Mouse (Mus musculus) spleen, embryonic (tissue): ENCODE measurements around the gene Trex1.

Experiments
- CTCF ChIA-PET: fragments of 350-600 bp; sonication (Branson Sonifier 250); formaldehyde crosslinking; loops from one replicate; lab custom pipeline; 2022; lab: Charles Lee

Trex1 gene

GRCm38 (mm10) chr9:109022866-109023685 lies 36.5 kb downstream of the Trex1 start:
- CTCF ChIA-PET = no interaction called here

- CTCF ChIA-PET = interaction anchor here (0.6 kb wide), 1 partner anchor 269 kb away, joined by 3 read pairs; no protein-coding TSS in a partner anchor
These were observed 38.1 kb downstream of the Trex1 start for GRCm38 (mm10) chr9:109021428-109021827.

- CTCF ChIA-PET = interaction anchor here (0.9 kb wide), 1 partner anchor 17 kb away, joined by 3 read pairs; no protein-coding TSS in a partner anchor
These were observed 42.4 kb downstream of the Trex1 start for GRCm38 (mm10) chr9:109016973-109017604.

- CTCF ChIA-PET = interaction anchor here (0.6 kb wide), 2 partner anchors 23 to 116 kb away, joined by 4 to 5 read pairs; no protein-coding TSS in a partner anchor
These were observed 44.1 kb downstream of the Trex1 start for GRCm38 (mm10) chr9:109015397-109015796.

GRCm38 (mm10) chr9:109010316-109010690 lies 49.2 kb downstream of the Trex1 start:
- CTCF ChIA-PET = no interaction called here

- CTCF ChIA-PET = no interaction called here
These were observed 49.8 kb downstream of the Trex1 start for GRCm38 (mm10) chr9:109009636-109010315.

GRCm38 (mm10) chr9:109008994-109009635 lies 50.4 kb downstream of the Trex1 start:
- CTCF ChIA-PET = interaction anchor here (0.6 kb wide), 1 partner anchor 1725 kb away, joined by 9 read pairs; no protein-coding TSS in a partner anchor

GRCm38 (mm10) chr9:109008081-109008480 lies 51.5 kb downstream of the Trex1 start:
- CTCF ChIA-PET = no interaction called here
